Mouse (Mus musculus): ENCODE measurements at regions not wholly inside any gene's neighbourhood (a gene's known extent, or its start where the extent isn't known, plus 50 kb on each side); places are given as distances from the start of the nearest gene placed in this dataset.

GRCm38 (mm10) chr6:117502346-117502745, 334.0 kb downstream of the Cxcl12 start (continued):
- TF ChIP-seq CHD2 (IDR thresholded peaks at IDR 0.05; ENCODE audit: low read length) (no peak), TBP (conservative IDR thresholded peaks at IDR 0.05; ENCODE audit: low read depth, low read length) (no peak), BHLHE40 (IDR thresholded peaks at IDR 0.05; ENCODE audit: low read depth, low read length) (no peak)

GRCm38 (mm10) chr6:117504771-117505170, 336.2 kb upstream of the Zfp637 start:
- H3K36me3 ChIP-seq (replicated peaks in 1 of 2; ENCODE audit: control insufficient read depth in 1 of 2, insufficient read depth in 1 of 2, low read length in 1 of 2): no peaks in the 10 kb centered on the region
- H3K4me1 ChIP-seq (ENCODE audit: control insufficient read depth in 1 of 2, insufficient read depth in 2 of 2): no peaks in the 10 kb centered on the region
- H3K9me3 ChIP-seq (replicated peaks; ENCODE audit: low read length): no peaks in the 10 kb centered on the region
- H3K4me3 ChIP-seq (replicated peaks in 1 of 3; ENCODE audit: low read depth in 2 of 3, low read length in 2 of 3, poor library complexity in 1 of 3): no peak overlapping the region
- H3K4me2 ChIP-seq (ENCODE audit: insufficient read depth, low read depth, poor library complexity, severe bottlenecking): no peak overlapping the region
- H3K27ac ChIP-seq (ENCODE audit: insufficient read depth, low read depth): no peak overlapping the region
- H3K27me3 ChIP-seq (replicated peaks): peaks cover 81% of the 10 kb centered on the region
- no peak for DNase-seq (ENCODE audit: extremely low read depth)
- dilution Hi-C loops (cut with MboI; ENCODE audit: extremely low pct_ligation_motif_present, extremely low pct_unique_long_range_greater_than_20kb, low sequenced_read_pairs) (no loop called here), in situ Hi-C loops (cut with MboI; ENCODE audit: low pct_ligation_motif_present, low pct_unique_long_range_greater_than_20kb, low sequenced_read_pairs) (no loop called here)
- TF ChIP-seq POLR2A (IDR thresholded peaks at IDR 0.05; ENCODE audit: low read depth, low read length): no peak
- TF ChIP-seq CHD2 (IDR thresholded peaks at IDR 0.05; ENCODE audit: low read length): no peak
- no peaks in the 10 kb centered on the region for H3K79me2 ChIP-seq (replicated peaks; ENCODE audit: control insufficient read depth, extremely low read depth, insufficient read depth, poor library complexity, severe bottlenecking)
- H3K9ac ChIP-seq (ENCODE audit: insufficient read depth, low read depth): no peak overlapping the region

- Histone ChIP-seq H3K4me3 (replicated peaks in 1 of 3; ENCODE audit: low read depth in 2 of 3, low read length in 2 of 3, poor library complexity in 1 of 3) (no peak overlapping the region), H3K9me3 (replicated peaks; ENCODE audit: low read length) (no peaks in the 10 kb centered on the region), H3K79me2 (replicated peaks; ENCODE audit: control insufficient read depth, extremely low read depth, insufficient read depth, poor library complexity, severe bottlenecking) (no peaks in the 10 kb centered on the region), H3K9ac (ENCODE audit: insufficient read depth, low read depth) (no peak overlapping the region), H3K4me1 (ENCODE audit: control insufficient read depth in 1 of 2, insufficient read depth in 2 of 2) (no peaks in the 10 kb centered on the region), H3K4me2 (ENCODE audit: insufficient read depth, low read depth, poor library complexity, severe bottlenecking) (no peak overlapping the region), H3K27me3 (replicated peaks) (peaks cover 84% of the 10 kb centered on the region), H3K27ac (ENCODE audit: insufficient read depth, low read depth) (no peak overlapping the region), H3K36me3 (replicated peaks in 1 of 2; ENCODE audit: control insufficient read depth in 1 of 2, insufficient read depth in 1 of 2, low read length in 1 of 2) (no peaks in the 10 kb centered on the region)
- DNase-seq (ENCODE audit: extremely low read depth): no peak
- dilution Hi-C loops (cut with MboI; ENCODE audit: extremely low pct_ligation_motif_present, extremely low pct_unique_long_range_greater_than_20kb, low sequenced_read_pairs): no loop called here
- TF ChIP-seq USF2 (conservative IDR thresholded peaks at IDR 0.05; ENCODE audit: low read depth, low read length) (no peak), BHLHE40 (IDR thresholded peaks at IDR 0.05; ENCODE audit: low read depth, low read length) (no peak), JUND (conservative IDR thresholded peaks at IDR 0.05; ENCODE audit: low read depth, low read length) (no peak), MEF2A (IDR thresholded peaks at IDR 0.05; ENCODE audit: borderline replicate concordance, low read depth, low read length) (no peak), ZC3H11A (IDR thresholded peaks at IDR 0.05; ENCODE audit: low read depth, low read length) (no peak), POLR2A (IDR thresholded peaks at IDR 0.05; ENCODE audit: low read depth, low read length) (no peak), JUN (IDR thresholded peaks at IDR 0.05; ENCODE audit: insufficient read depth, low read depth, low read length) (no peak), NELFE (IDR thresholded peaks at IDR 0.05; ENCODE audit: low read depth, low read length) (no peak), USF1 (IDR thresholded peaks at IDR 0.05; ENCODE audit: low read depth, low read length) (no peak), ETS1 (conservative IDR thresholded peaks at IDR 0.05; ENCODE audit: low read depth, low read length) (no peak), GABPA (IDR thresholded peaks at IDR 0.05; ENCODE audit: insufficient replicate concordance, low read depth, low read length) (no peak), PAX5 (IDR thresholded peaks at IDR 0.05; ENCODE audit: low read length) (no peak)
- in situ Hi-C loops (cut with MboI; ENCODE audit: low pct_ligation_motif_present, low pct_unique_long_range_greater_than_20kb, low sequenced_read_pairs): no loop called here
Observed at GRCm38 (mm10) chr6:117505431-117505830, 335.5 kb upstream of the Zfp637 start.
